Mouse (Mus musculus) testis, adult 2 months (tissue): ENCODE measurements around the gene Mogs. TPM values are rescaled to one million over a fixed set of nuclear protein-coding genes. Genes with fewer than 3 reads are reported as not detected.

Experiments used
- H3K27ac ChIP-seq: fragments of 200-500 bp; 2 replicates; pipeline ENCODE4 v1.5.1; 2012; ENCODE audit warnings: low read depth, low read length; ENCODE audit not compliant: control insufficient read depth, insufficient read depth
- H3K27me3 ChIP-seq: fragments of 200-500 bp; 2 replicates; pipeline ENCODE4 v1.6.1; 2012; ENCODE audit warnings: mild to moderate bottlenecking, low read length, moderate library complexity; ENCODE audit not compliant: control insufficient read depth, insufficient read depth
- H3K36me3 ChIP-seq: fragments of 200-500 bp; 2 replicates; pipeline ENCODE4 v1.6.1; 2012; ENCODE audit warnings: mild to moderate bottlenecking, low read length; ENCODE audit not compliant: control insufficient read depth, insufficient read depth
- H3K4me1 ChIP-seq: fragments of 200-500 bp; 2 replicates; pipeline ENCODE4 v1.6.1; 2012; ENCODE audit warnings: low read length; ENCODE audit not compliant: control insufficient read depth, insufficient read depth
- H3K4me3 ChIP-seq: fragments of 200-500 bp; 2 replicates; pipeline ENCODE4 v1.5.1; 2012; ENCODE audit warnings: low read depth, mild to moderate bottlenecking, low read length, moderate library complexity, mixed read lengths; ENCODE audit not compliant: control insufficient read depth
- CTCF ChIP-seq: fragments of 200-500 bp; IDR thresholded peaks from 2 replicates; pipeline ENCODE4 v1.5.1; 2012; ENCODE audit warnings: low read depth, mild to moderate bottlenecking, inconsistent platforms, low read length, moderate library complexity; ENCODE audit not compliant: control insufficient read depth, insufficient read depth, insufficient replicate concordance
- POLR2A ChIP-seq: fragments of 200-500 bp; IDR thresholded peaks from 2 replicates; pipeline ENCODE4 v1.6.1; 2012; ENCODE audit warnings: low read depth, mild to moderate bottlenecking, inconsistent platforms, low read length, moderate library complexity; ENCODE audit not compliant: control insufficient read depth
- polyA plus RNA-seq: library from polyadenylated mRNA; depleted of rRNA; stranded (reverse); fragments of >200 nt; gene quantifications from 2 replicates; pipeline ENCODE4 v1.2.3, GENCODE M21; 2012; rRNA removed

Gene Mogs
- polyA plus RNA-seq, 1 experiment, result 20.7 TPM

DNA sequence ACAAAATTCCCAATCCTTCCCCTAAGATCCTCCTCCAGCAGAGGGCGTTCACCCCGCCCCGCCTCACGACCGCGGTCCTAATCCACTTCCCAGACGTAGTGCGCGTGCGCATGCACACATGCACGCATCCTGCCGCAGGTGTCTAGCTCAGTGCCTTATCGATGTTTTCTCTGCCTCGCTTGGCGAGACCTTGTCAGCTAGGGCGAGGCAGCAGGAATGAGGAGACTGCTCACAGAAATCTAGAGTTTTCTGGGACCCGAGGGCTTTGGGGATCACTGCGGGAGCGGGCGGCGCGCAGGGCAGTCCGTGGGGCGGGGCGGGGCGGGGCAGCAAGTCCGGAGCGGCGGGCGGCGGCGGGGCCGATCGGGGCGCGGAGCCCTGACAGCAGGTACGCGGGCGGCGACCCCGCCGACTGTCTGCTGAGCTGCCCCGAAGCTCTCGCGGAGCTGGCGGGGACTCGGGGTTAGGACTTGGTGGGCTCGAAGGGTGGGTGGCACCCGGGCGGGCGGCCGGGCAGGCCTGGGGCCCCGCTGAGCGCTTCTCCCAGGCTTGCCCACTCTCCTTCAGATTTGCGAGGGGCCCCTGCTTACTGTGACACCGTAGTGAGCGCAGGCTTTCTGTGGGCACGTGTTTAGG lies 50.4 kb downstream of the Mogs start, which contains the start of gene Dctn1:
TSS of gene Dctn1 (plus strand) at position 314 of the 636 bp plus-strand sequence.
- Histone ChIP-seq H3K4me1 (peaks cover 20% of the 10 kb centered on the region), H3K27me3 (no peaks in the 10 kb centered on the region), H3K36me3 (no peaks in the 10 kb centered on the region; the same call in 1 of the 2 replicates), H3K27ac (peak within 1 kb of the TSS; percentile 87), H3K4me3 (peak within 1 kb of the TSS; percentile 93)
- TF ChIP-seq POLR2A, result peak; percentile 35; the same call in 1 of the 2 replicates
- TF ChIP-seq CTCF, result peak; percentile 70; the same call in 1 of the 2 replicates

DNA sequence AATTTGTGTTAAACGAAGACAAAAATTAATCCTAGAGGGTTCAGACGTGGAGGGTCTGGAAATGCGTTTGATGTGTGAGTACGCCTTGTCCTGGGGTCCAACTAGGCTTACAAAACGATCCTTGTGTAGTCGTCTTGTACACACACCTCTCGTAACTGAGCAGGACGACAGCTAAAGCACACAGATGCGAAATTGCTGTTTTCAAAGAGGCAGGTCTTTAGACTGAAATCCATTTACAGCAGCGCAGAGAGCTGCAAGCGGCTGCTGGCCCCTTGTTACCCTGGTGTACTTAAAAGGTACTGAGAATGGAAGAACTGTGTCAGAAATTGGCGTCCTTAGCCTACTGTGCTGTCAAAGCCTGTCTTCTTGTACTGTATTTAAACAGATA lies 50.9 kb downstream of the Mogs start:
- Histone ChIP-seq H3K4me3 (peak overlapping the region; percentile 93), H3K27ac (peak overlapping the region; percentile 1), H3K27me3 (no peaks in the 10 kb centered on the region), H3K36me3 (no peaks in the 10 kb centered on the region; the same call in 1 of the 2 replicates), H3K4me1 (peaks cover 18% of the 10 kb centered on the region)
- TF ChIP-seq CTCF (no peak), POLR2A (no peak)

Other genes starting within 250 kb of the Mogs start
- 1.1 and 1.3 TPM in 2 replicates for gene Sema4f, start 175.7 kb upstream of the Mogs start, polyA plus RNA-seq
- gene M1ap, start 168.6 kb upstream of the Mogs start, polyA plus RNA-seq, result 101 and 141 TPM in 2 replicates
- gene Dok1, start 82.0 kb upstream of the Mogs start, polyA plus RNA-seq, result 0.99 and 1.0 TPM in 2 replicates
- 1.1 and 1.3 TPM in 2 replicates for gene Loxl3, start 81.3 kb upstream of the Mogs start, polyA plus RNA-seq
- 240 and 244 TPM in 2 replicates for gene Aup1, start 61.0 kb upstream of the Mogs start, polyA plus RNA-seq
- gene Htra2, start 60.2 kb upstream of the Mogs start, polyA plus RNA-seq, result 30.4 and 30.9 TPM in 2 replicates
- gene Dqx1, start 57.7 kb upstream of the Mogs start, polyA plus RNA-seq, result 0.84 and 0.85 TPM in 2 replicates
- gene Tlx2, start 45.2 kb upstream of the Mogs start, polyA plus RNA-seq, result 0.11 and 0.26 TPM in 2 replicates
- gene Pcgf1, start 37.6 kb upstream of the Mogs start, polyA plus RNA-seq, result 38.9 and 41.6 TPM in 2 replicates
- 0.25 and 1.1 TPM in 2 replicates for gene Lbx2, start 29.1 kb upstream of the Mogs start, polyA plus RNA-seq
- 4.0 and 5.7 TPM in 2 replicates for gene Ccdc142, start 13.9 kb upstream of the Mogs start, polyA plus RNA-seq
- 9.4 and 10.0 TPM in 2 replicates for gene Gm42688, start 13.9 kb upstream of the Mogs start, polyA plus RNA-seq
- 71.3 and 82.0 TPM in 2 replicates for gene Mrpl53, start 6.5 kb upstream of the Mogs start, polyA plus RNA-seq
- 53.0 and 63.3 TPM in 2 replicates for gene Wbp1, start 6.1 kb downstream of the Mogs start, polyA plus RNA-seq
- 35.0 and 50.6 TPM in 2 replicates for gene Ino80b, start 9.9 kb downstream of the Mogs start, polyA plus RNA-seq
- 13.2 and 19.2 TPM in 2 replicates for gene Rtkn, start 20.0 kb downstream of the Mogs start, polyA plus RNA-seq
- gene Wdr54, start 40.9 kb downstream of the Mogs start, polyA plus RNA-seq, result 129 and 133 TPM in 2 replicates
- gene 1700003E16Rik, start 40.9 kb downstream of the Mogs start, polyA plus RNA-seq, result 604 and 651 TPM in 2 replicates
- 49.3 and 57.9 TPM in 2 replicates for gene Dctn1, start 50.4 kb downstream of the Mogs start, polyA plus RNA-seq
- gene Slc4a5, start 104.3 kb downstream of the Mogs start, polyA plus RNA-seq, result 1.9 and 3.4 TPM in 2 replicates
- gene Mthfd2, start 210.4 kb downstream of the Mogs start, polyA plus RNA-seq, result 13.9 and 15.4 TPM in 2 replicates
- 9.4 and 12.2 TPM in 2 replicates for gene Mob1a, start 210.5 kb downstream of the Mogs start, polyA plus RNA-seq
- gene Bola3, start 233.7 kb downstream of the Mogs start, polyA plus RNA-seq, result 64.3 and 68.3 TPM in 2 replicates